Mouse (Mus musculus): ENCODE data around the gene Hivep3.

GRCm38 (mm10) chr4:119990346-119990745 lies 256.8 kb downstream of the Hivep3 start:
- TF ChIP-seq USF2 (conservative IDR thresholded peaks at IDR 0.05; ENCODE audit: low read depth, low read length) (no peak), POLR2A (IDR thresholded peaks at IDR 0.05; ENCODE audit: low read depth, low read length) (no peak), POLR2AphosphoS2 (IDR thresholded peaks at IDR 0.05; ENCODE audit: low read depth, low read length) (no peak), USF1 (IDR thresholded peaks at IDR 0.05; ENCODE audit: low read depth, low read length) (no peak), CTCF (conservative IDR thresholded peaks at IDR 0.05 in 1 of 2, IDR thresholded peaks at IDR 0.05 in 1 of 2; ENCODE audit: low read depth in 2 of 2, low read length in 2 of 2) (no peak), IRF4 (IDR thresholded peaks at IDR 0.05; ENCODE audit: low read depth, low read length) (no peak), NRF1 (IDR thresholded peaks at IDR 0.05; ENCODE audit: low read depth, low read length) (no peak), TCF12 (IDR thresholded peaks at IDR 0.05; ENCODE audit: low read depth, low read length) (no peak), CHD2 (IDR thresholded peaks at IDR 0.05; ENCODE audit: low read length) (no peak), ZMIZ1 (IDR thresholded peaks at IDR 0.05; ENCODE audit: low read depth, low read length) (no peak), ETS1 (conservative IDR thresholded peaks at IDR 0.05; ENCODE audit: low read depth, low read length) (no peak), EP300 (IDR thresholded peaks at IDR 0.05; ENCODE audit: low read length) (no peak), BHLHE40 (IDR thresholded peaks at IDR 0.05; ENCODE audit: low read depth, low read length) (no peak)
